Mouse (Mus musculus) adrenal gland, postnatal 14 days (tissue): ENCODE data around the gene Foxs1. TPM values are rescaled to one million over a fixed set of nuclear protein-coding genes. Genes with fewer than 3 reads are reported as not detected.

Experiments used
- DNase-seq: peaks from one replicate; pipeline ENCODE4 v3.0.0; 2021; ENCODE audit warnings: mixed read lengths
- total RNA-seq: library from RNA; stranded (reverse); gene quantifications from 2 replicates; pipeline ENCODE4 v1.2.3, GENCODE M21; 2021

The Foxs1 gene
- total RNA-seq, 1 experiment from 2014 or later = 3.6 TPM

DNA sequence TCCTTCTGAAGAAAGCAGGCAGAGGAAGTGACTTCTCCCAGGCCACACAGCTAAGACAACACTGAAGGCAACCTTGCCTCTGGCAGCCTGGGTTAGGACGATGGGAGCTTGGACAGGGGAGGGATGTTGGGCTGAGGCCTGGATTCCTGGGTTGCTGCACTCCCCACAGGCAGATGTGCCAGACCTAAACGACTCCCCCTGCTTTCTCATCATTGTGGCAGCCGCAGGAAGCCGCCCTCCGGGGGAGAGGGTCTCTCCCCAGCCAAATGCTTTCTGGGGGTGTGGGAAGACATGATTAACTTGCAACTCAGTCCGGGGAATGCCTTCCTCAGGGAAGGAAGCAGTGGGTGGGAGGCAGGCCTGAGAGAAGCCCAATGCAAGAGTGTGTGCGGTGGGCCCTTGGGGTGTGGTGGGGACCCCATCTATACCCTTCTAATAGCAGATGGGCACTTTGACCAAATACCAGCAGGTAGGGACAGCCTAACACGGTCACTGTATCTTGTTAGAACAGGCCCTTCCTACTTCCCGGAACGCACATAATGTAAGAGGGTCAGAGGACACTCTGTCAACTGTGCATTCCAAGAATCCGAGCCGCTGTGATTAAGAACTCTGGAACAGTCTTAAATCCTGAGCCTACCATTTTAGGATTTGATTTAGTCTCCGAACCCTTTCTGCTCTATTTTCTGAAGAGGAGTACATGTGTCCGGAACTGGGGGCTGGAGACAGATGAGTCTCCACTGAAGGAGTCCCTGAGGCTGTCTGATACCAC is 4.6 kb downstream of the Foxs1 start:
- no peak for DNase-seq

DNA sequence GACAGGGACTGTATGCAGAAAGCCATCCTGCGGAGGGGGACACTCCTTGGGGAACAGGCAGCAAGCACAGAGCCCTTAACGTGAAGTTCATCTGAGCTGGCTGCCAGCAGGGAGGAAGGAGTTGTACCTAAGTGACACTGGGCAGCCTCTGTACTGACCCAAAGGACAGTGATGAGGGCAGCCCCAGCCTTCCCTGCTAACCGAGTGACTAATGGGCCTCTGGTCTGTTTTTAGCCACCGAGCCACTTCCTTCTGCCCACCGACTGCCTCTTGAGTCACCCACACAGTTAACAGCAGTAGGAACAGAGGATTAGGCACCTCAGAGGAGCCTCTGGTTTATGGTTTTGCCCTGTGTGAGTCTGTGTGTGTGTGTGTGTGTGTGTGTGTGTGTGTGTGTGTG is 5.6 kb downstream of the Foxs1 start:
- peak; percentile 67 for DNase-seq

DNA sequence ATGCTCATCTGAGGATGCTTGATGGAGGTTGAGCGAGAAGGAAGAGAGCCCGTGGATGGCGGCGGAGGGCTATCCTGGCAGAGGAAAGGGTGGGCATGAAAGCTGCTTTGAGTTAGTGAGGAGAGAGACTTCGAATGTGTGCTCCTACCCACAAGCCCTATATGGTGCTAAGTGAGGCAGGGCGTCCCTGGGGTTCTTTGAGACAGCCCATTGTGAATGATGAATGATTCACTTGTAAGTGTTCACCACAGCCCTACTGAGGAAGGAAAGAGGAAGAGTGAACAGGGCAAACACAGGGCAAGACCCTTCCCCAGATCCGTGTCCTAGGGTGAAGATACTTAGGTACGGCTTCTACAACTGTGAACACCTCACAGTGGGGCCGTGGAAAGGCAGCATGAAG is 6.1 kb downstream of the Foxs1 start:
- DNase-seq = no peak

DNA sequence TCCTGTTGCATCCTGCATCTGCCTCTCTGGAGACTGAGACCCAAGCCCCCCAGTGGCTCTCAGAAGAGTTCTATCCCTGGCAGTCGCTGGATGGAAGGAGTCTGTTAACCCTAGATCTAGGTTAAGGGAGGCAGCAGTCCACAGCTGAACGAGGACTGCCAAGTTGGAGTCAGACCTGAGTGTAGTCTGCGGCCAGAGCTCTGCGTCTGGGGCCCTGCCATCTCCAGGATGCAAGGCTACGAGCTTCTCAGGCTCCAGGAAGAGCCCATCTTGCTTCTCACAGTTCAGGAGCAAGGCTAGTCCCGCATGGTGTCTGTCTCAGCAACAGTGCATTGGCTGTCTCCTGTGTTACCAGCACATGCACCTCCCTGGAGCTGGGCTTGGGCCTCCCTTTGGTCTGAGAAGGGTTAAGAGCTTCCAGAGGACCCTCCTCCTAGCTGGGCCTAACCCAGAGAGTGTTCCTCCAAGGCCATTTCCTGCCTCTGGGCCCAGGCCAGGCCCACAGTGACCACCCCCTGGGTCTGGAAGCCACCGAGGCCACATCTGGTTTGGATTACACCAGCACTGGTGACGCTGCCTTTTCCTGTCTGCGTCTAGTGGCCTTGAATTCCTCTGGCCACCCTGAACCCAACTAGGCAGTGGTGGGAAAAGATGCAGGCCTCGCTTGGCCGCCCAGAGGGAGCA is 7.7 kb downstream of the Foxs1 start:
- peak; percentile 89 for DNase-seq

DNA sequence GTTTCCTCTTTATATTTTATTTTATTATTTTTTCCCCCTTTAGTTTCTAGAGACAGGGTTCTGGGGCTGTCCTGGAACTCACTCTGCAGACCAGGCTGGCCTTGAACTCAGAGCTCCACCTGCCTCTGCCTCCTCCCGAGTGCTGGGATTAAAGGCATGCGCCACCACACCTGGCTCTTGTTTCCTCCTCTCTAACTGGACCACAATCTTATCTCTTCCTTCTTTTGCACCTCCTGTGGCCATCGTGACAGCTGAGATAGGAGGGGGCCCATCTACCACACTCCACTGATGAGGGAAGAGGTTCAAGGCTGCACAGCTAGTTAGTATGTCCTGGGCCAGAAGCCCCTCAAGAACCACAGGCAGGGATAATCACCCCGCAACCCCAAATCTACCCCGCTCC is 8.5 kb downstream of the Foxs1 start:
- no peak for DNase-seq

DNA sequence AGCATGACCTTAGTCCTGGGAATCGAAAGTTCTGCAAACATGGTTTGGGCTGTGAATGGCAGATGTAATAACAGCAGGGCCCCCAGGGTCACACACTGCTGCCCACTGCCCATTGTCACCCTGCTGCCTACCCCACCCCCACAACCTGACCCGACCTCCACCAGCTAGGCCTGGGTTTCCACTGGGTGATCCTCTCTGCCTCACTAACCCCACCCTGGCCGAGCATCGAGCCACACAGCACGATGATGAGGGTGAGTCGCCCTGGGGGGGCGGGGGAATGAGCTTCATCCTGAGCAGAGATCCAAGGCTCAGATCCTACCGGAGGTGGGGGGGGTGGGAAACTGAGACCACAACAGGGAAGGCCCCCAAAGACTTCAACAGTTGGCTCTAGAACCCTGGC is 8.9 kb downstream of the Foxs1 start:
- peak; percentile 14 for DNase-seq

DNA sequence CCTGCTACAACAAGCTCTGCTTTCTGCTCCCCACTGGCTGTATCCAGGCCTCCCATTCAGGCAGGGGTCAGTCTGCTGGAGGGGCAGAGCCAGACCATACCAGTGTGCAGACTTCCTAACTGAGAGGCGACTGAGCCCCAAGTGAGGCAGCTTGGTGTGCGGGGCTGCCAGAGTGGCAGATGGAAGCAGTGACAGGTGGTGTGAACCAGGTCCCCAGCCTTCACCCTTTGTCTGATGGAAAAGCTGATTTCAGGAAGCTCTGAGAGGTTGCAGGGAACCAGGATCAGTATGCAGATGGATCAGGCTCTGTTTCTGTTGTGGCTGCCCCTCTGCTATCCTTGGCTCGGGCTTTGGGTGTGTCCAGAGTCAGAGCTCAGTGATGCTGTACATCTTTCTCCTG is 9.4 kb downstream of the Foxs1 start:
- DNase-seq = no peak

DNA sequence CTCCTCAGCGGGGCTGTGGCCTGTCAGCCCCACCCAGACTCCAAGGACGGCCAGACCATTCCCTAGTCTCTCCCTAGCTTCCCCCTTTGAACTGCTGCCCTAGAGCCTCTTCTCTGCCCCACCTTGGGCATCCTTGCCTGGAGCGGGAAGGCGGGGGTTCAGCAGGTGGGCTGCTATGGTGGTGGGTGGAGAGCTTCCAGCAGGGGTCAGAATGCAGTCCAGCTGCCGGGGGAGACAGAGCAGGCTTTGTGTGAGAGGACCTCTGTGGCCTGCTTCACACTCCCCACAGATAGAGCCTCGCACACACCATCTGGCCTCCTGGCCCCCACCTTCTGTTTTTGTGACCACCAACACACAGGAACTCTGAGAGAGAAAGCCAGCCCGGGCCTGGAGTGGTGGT is 10.6 kb downstream of the Foxs1 start:
- no peak for DNase-seq

DNA sequence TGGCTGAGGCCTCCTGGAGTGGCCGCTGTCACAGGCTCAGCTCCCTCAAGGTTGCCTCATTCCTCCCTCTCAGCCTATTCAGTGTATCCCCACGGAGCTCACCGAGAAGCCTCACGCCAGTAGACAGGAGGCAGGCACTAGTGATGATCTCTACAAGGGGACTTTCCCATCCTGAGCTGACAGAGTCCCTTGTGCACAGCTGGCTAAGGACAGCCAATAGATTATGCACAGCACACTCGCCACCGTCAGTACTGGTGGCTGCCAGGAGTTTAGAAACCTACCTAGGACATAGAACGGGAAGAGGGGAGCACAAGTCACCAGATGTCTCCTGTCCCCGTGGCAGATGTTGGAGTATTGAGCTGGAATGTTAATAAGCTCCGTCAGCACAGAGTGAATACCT is 15.3 kb downstream of the Foxs1 start:
- DNase-seq = no peak

DNA sequence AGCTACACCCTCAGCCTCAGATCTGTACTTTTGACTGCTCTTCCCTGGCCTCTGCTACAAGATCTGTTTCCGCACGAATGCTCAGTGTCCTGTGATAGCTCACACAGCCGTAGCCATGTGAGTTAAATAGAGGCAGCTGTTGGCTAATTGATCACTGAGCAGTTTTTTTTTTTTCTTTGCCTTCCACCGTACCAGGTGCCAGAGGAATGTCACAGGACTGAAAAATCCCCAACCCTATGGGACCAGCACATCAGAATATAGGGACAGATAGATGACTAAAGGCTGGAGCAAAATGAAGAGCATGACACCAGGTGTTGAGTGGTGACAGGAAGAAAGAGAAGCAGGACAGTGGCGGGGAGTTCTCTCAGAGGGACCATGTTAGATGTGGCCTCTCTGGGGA is 16.9 kb downstream of the Foxs1 start:
- DNase-seq = no peak

DNA sequence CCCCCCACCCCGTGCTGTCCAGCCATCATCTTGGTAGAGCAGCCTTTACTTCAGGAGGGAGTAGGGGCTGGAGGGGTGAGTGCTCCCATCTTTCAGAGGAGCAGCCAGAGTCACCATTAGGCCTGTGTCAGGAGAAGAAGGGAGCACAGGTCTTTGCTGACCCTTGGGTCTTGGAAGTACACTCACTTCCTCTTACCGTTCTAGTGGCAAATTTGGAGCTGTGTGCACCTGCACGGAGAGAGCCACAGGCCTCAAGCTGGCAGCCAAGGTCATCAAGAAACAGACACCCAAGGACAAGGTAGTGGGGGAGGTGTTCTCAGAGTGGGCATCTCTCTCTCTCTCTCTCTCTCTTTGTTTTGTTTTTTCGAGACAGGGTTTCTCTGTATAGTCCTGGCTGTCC is 17.6 kb downstream of the Foxs1 start:
- DNase-seq = no peak

DNA sequence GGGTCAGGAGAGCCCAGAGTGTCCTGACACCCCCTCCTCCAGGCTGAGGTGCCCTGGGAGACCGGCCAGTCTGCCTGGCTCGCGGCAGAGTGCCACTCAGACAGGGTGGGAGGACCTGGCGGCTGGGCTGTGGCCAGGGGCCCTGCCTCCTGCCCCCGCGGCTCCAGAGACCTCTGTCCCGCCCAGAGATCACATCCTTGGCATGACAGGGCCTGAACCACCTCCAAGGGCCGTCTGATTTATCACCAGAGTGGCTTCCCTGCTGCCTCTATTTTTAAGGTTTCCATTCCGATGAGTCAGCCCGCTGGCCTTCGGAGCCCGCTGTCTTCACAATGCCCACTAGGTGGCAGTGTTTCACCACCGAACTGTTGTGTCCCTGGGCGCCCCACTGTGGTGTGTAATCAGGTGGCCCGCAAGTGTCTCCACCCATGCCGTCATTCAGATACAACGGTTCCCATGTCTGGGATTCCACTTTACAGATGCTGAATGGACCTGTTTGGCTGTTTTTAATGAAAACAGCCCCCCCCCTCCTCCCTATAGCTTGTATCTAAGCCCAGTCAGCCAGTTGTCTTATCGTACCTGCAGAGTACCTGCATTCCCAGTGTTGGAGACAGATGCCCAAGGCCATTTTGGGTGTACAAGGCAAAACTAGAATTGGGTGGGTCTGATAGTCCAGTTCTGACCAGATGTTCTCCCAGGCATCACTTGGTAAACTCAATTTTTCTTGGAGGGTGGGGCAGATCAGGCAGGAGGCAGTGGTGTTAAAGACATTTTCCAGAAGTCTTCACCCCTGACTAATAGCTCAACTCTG is 18.5 kb downstream of the Foxs1 start:
- peak; percentile 95 for DNase-seq

DNA sequence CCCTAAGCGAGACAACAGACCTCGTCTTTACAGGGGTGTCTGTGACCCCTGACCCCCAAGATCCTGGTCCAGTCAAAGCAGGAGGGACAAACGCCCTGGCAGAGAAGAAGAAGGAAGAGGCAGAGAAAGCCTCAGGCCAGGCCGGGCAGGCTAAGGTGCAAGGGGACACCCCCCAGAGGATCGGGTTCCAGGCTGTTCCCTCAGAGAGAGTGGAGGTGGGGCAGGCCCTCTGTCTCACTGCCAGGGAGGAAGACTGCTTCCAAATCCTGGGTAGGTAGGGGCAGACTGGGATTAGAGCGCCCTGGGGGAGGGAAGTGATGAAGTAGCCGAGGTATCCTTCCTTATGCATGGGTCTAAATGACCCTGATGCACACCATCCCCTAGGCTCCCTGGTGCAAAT is 19.5 kb downstream of the Foxs1 start:
- peak; percentile 24 for DNase-seq

DNA sequence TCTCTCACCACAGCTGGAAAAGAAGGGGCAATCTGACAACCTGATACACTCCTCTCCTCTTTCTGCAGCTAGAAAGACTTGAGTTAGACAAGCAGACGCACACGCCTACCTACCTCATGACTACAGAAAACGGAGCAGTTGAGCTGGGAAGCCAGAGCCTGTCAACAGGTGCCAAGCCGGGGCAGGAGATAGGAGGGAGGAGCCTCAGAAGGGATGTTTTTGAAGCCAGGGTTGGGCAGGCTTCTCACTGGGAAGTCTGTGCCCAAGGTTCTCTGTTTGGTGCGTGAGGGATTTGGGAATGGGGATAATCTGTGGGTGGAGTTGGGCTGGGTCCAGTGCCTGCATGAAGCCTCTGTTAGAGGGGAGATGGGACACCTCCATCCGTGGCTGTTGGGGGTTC is 21.6 kb downstream of the Foxs1 start:
- no peak for DNase-seq

DNA sequence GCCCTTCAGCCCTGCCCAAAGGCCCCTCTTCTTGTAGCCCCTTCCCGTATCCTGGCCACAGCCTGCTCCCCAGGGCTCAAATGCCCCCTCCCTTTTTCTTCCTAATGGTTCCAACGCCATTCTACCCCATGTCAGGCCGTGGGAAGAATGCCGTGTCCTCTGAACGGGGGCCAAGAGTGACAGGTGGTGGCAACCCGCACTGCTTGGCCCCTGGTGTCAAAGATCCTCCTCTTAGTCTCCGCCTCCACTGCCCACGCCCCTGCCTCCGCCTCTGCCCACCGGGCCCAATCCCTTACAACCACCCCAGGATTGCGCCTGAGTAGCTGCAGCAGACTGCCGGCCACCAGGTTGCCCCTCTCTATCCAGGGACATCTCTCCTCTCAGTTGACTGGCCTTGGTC is 22.0 kb downstream of the Foxs1 start, which contains the start of gene Mylk2:
Gene Mylk2, plus strand, starts transcription at position 322 of the 400 bp plus-strand sequence.
- DNase-seq = no peak

DNA sequence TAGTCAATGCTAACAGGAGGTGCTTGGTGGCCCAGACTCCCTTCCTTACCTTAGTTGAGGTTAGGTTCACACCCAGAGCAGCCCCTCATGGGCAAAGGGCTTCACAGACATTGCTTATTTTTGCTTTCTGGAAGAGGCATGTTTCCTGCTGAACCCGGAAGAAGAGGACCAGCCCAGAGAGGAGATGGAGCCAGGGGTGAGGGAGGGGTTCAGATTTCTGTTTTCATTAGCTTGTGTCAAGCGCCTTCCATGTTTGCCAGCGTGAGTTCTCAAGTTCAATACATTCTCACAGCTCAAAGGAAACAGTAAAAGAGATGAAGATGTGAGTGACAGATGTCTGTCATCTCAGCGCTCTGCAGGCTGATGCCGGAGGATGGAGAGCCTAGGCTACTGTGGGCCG is 23.2 kb downstream of the Foxs1 start:
- no peak for DNase-seq

DNA sequence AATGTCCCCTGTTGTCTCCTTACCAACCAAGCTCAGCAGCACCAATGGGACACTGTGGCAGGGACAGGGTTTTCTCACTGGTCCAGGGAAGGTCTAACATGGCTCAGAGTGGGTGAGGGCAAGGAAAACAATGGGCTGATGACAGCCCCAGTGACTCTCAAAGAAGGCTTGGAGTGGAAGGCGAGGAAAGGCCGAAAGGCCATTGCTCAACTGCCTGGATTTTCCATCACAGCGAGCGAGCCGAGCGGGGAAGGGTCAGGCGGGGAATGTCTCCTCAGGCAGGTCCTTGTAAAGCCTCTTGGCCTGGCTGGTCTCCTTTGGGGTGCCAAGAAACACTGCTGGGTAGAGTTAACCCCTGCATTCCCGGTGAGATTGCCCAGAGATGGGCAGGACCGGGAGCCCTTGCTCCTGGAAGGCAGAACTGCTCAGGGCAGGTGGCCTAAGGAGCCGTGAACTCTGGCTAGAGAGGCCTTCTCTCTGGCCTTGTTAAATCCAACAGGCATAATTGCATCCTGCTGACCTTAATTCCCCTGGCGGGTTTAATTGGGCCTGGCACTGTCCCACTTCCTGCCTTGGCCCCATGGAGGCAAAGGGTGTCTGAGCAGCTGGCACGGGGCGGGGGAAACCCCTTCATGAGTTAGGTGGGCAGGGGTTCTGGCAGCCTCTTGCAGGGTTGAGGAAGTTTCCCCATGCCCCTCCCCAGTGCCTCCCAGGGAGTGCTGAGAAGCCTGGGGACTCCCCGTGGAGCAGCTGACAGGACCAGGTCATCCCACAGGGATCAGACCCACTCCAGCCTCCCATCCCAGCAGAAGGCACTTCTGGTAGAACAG is 25.7 kb downstream of the Foxs1 start:
- no peak for DNase-seq

DNA sequence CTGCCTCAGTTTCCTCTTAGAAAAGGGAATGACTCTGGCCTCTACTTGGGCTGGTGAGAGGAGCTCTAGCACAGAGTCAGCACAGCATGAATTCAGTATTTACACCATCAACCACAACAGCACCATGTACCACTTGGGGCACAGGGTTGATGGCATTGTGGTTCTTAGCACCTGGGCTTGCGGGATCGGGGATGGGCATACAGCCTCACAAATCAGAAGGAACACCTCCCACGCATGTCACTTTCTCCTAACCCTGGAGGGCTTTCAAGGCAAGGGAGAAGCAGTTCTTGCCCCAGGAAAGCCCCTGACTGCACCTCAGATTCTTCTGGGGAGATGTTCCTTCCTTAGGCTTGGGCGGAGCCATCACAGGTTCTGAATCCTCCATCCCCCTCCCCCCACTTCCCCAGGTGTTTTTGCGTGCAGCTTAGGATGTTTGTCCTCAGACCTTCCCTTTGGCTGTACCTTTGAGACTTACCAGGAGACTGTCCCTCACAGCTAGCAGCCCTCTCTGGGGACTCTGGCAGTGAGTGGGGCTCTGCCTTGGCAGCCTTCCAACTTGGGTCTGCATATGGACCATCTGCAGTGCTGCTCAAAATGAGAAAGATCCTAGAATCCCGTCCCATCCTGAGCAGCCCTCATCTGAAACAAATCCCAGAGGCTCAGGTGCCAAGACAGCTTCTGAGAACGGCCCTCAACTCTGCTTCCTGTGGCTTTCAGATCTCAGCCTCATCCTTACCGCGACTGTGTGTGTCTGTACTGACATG is 26.6 kb downstream of the Foxs1 start:
- DNase-seq = no peak

DNA sequence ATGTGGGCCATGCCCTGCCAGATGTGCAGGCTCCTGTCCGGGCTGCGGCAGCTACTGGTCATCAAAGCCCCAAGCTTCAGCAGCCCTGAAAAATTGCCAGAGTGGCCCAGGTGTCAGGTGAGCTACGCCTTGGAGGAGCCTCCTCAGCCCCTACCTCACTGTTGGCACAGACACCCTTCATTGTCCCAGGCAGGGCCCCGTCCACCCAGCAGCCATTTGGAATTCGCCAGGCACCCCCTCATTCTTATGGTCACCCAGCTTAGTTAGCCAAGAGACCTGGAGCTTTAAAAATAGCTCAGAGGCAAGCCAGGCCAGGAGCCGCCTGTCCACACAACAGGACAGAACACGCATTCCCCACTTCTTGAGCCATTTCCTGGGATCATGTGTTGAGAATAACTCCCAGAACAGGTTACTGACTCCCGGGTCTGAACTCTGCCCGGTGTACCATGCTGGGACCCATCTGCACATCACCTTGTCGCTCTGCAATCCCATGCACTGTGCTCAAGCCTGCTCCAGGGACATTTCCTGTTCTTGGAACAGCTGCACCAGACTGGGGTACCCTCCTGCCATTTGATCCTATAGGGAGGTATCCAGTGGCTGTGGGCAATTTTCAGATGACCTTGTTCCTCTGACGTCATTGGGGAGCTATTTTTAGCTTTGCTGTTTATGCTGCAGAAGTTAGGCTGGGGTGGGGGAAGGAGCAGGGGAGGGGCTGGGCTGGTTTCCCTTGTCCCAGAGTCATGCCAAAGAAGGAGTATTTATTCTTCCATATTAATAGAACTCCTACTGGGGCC is 27.8 kb downstream of the Foxs1 start:
- peak; percentile 31 for DNase-seq

DNA sequence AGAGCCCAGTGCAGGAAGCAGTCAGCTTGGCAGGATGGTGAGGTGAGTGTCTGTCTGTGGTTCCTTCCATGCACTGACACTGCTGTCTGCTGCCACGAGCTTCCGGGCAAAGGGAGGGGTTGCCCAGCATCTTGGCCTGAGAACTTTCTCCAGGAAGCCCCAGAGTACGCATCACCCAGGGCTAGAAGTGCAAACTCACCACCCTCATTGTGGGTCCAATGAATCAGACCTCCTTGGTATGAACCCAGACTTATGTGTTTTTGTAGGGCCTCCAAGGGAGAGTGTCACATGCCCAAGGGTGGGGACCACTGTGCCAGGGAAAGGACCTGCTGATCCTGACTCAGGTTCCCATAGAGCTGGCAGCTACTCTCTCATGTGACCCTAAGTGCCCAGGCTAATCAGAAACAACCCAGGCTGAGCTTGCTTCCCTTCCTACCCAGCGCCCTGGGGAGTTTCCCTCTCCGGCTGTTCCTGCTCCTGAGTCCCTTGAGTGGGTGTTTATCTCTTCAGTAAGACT is 28.8 kb downstream of the Foxs1 start:
- no peak for DNase-seq
